Mouse (Mus musculus) neural tube, embryonic 14.5 days (tissue): Measurements from ENCODE around the gene Kcna7. TPM values are rescaled to one million over a fixed set of nuclear protein-coding genes. Genes with fewer than 3 reads are reported as not detected.
"Not testable (repeated sequence)": the region's sequence is repeated elsewhere in the genome, so short reads cannot be mapped to it uniquely, and the experiment has no call there.

Experiments
- ATAC-seq: fragments of 200-750 bp; cut with Nextera tagmentation; 2 replicates; pipeline ENCODE4 v1.8.0; 2017; ENCODE audit warnings: low read depth, mild to moderate bottlenecking, moderate TSS enrichment, moderate library complexity
- H3K27ac ChIP-seq: fragments of 300-500 bp; sonication (generic); 2 replicates; pipeline ENCODE4 v1.5.1; 2014; ENCODE audit warnings: low read depth, mild to moderate bottlenecking, control low read depth, low read length, moderate library complexity, mixed read lengths
- H3K27me3 ChIP-seq: fragments of 300-500 bp; sonication (generic); 2 replicates; pipeline ENCODE4 v1.6.1; 2014; ENCODE audit warnings: low read length; ENCODE audit not compliant: control insufficient read depth, insufficient read depth
- H3K36me3 ChIP-seq: fragments of 300-500 bp; sonication (generic); 2 replicates; pipeline ENCODE4 v1.6.1; 2014; ENCODE audit warnings: low read length, mixed read lengths; ENCODE audit not compliant: control insufficient read depth, insufficient read depth
- H3K4me1 ChIP-seq: fragments of 300-500 bp; sonication (generic); 2 replicates; pipeline ENCODE4 v1.6.1; 2014; ENCODE audit warnings: low read length; ENCODE audit not compliant: control insufficient read depth, insufficient read depth
- H3K4me2 ChIP-seq: fragments of 300-500 bp; sonication (generic); 2 replicates; pipeline ENCODE4 v1.6.1; 2014; ENCODE audit warnings: mild to moderate bottlenecking, low read depth, low read length, control low read depth
- H3K4me3 ChIP-seq: fragments of 300-500 bp; sonication (generic); 2 replicates; pipeline ENCODE4 v1.5.1; 2014; ENCODE audit warnings: low read depth, low read length, control low read depth, mixed read lengths
- H3K9ac ChIP-seq: fragments of 300-500 bp; sonication (generic); replicated peaks from 2 replicates; pipeline ENCODE4 v1.6.1; 2014; ENCODE audit warnings: low read depth, mild to moderate bottlenecking, control low read depth, low read length, mixed read lengths
- H3K9me3 ChIP-seq: fragments of 300-500 bp; sonication (generic); 2 replicates; pipeline ENCODE4 v1.6.1; 2016; ENCODE audit warnings: low read length; ENCODE audit not compliant: control insufficient read depth
- WGBS: fragments of 180-500 bp; shearing (Covaris S2); extraction: QIAGEN DNeasy Blood & Tissue Kit; methylation state at CpG from one replicate; pipeline ENCODE4 v1.1.7; 2014; 5-methylcytosine and 5-hydroxymethylcytosine counted together
- polyA plus RNA-seq: library from polyadenylated mRNA; unstranded; fragments of >200 nt; fragmentation: Nextera tagmentation; extraction: Ambion mirVana; gene quantifications from 2 replicates; pipeline ENCODE4 v1.2.1, GENCODE M21; 2014

Kcna7 gene
- polyA plus RNA-seq, result not detected in 2 replicates

DNA sequence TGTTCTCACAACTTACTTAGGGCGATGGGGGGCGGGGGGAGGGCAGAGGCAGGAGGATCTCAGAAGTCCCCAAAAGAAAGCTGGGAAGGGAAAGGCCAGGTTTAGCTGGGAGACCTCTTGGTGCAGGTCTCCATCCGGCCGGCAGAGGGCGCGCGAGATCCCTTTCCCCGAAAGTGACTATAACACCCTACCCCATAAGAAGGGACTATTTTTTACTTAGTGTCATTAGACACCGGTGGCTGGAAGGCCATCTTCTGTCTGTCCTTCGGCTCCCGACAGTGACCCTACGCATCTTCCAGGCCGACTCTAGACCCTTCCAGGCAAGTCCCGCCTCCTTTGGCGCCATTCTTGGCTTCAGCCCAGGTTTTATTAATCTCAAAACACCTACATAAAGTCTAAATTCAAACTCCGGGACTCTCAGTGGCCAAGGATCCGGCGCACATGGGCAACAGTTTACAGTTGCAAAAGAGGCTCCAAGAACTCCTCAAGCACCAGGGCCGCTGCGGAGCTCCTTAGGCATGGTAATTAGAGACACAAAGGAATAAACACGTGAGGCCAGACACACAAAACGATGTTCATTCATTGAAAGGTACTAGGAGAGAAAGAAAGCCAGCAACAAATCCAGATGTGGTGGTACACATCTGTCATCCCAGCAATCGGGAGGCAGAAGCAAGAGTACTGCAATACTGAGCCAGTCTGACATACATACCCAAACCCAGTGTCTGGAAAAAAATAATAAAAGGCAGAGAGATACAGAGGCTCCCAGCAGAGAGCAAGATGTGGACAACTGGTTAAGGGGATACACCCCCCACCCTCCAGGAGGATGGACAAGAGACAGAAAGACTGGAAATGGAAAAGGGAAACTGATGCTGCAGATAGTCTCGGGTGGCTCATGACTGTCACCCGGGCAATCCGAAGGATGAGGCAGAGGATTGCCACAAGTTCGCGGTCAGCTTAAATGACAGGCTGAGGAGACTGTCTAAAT, at the start of gene Kcna7:
Kcna7 (plus strand) TSS at position 563 of the 985 bp plus-strand sequence.
- Histone ChIP-seq H3K36me3 (no peaks in the 10 kb centered on the region), H3K4me2 (peak within 1 kb of the TSS; percentile 40), H3K4me3 (peak within 1 kb of the TSS; percentile 23), H3K4me1 (no peaks in the 10 kb centered on the region), H3K27me3 (peaks cover 44% of the 10 kb centered on the region), H3K9me3 (no peaks in the 10 kb centered on the region), H3K9ac (0 out of 2 replicates have a peak within 1 kb of the TSS, but pooled peaks have one; percentile 7), H3K27ac (no peak within 1 kb of the TSS)
- WGBS, result 12% methylated on average over 28 of the region's 28 CpGs
- ATAC-seq, result no peak

DNA sequence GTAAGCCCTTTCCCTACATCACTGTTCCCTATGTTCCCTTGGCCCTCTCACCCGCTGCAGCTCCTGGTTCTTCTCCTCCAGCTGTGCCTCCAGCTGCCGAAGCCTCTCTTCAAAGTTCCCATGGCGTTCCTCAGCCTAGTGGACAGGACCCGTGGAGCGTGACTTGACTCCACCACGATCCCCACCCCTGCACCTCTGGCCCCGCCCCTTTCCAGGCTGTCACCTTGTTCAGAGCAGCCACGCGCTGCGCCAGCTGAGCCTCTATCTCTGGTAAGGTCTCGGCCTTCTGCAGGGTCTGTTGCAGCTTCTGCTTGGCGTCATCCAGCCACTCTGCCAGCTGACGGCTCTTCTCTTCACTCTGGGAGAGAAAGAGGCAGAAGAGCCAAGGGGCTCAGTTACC, 49.4 kb upstream of the Kcna7 start:
- peaks cover 35% of the 10 kb centered on the region for H3K36me3 ChIP-seq
- no peak overlapping the region for H3K4me3 ChIP-seq
- H3K27me3 ChIP-seq, result no peaks in the 10 kb centered on the region
- no peak overlapping the region for H3K9ac ChIP-seq
- no peaks in the 10 kb centered on the region for H3K4me1 ChIP-seq
- H3K27ac ChIP-seq, result no peak overlapping the region
- no peak overlapping the region for H3K4me2 ChIP-seq
- 62% methylated on average over 13 of the region's 13 CpGs for WGBS
- no peak for ATAC-seq
- H3K9me3 ChIP-seq, result no peaks in the 10 kb centered on the region

DNA sequence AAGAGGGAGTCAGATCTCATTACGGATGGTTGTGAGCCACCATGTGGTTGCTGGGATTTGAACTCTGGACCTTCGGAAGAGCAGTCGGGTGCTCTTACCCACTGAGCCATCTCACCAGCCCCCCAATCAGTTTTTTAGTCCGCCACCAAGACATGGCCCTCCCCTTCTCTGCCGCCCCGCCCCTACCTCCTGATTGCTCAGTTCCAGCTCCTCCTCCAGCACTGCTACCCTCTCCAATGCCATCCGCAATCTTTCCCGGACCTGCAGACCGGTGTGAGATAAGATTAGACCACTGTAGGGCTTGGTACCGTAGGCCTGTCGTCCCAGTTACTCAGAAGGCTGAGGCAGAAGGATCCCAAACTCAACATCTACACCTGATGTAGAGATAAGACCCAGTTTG, 46.4 kb upstream of the Kcna7 start:
- H3K27me3 ChIP-seq, result not testable (repeated sequence)

DNA sequence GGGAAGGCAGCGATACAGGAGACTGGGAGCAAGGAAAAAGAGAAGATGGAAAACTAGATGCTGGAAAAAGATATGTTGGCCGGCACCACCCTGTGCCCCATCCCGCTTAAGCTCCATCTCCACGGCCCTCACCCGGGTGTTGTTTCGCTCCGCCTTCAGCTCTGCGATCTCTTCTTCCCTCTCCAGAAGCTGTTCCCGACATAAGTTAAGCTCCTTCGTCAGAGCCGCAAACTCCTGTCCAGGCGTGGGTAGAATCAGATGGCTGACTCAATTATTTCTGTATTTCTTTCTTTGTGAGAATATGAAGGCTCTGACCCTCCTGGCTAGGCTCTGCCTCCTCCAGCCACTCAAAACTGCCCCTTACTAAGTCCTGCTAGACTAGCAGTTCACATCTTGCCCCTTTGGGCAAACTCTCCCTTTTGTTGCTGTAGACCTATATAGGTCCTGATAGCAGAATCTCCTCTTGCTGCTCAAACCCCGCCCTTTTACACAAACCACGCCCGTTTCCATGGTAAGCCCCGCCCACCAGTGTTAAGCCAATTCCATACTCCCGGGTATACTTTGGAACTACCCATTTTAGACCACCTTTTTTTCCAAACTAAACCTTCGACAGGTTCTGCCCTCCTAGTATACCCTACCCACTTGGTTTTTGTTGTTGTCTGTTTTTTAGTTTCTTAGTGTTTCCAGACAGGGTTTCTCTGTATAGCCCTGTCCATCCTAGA, 44.9 kb upstream of the Kcna7 start:
- no peak overlapping the region for H3K9ac ChIP-seq
- no peaks in the 10 kb centered on the region for H3K9me3 ChIP-seq
- H3K27ac ChIP-seq, result no peak overlapping the region
- no peaks in the 10 kb centered on the region for H3K27me3 ChIP-seq
- H3K4me1 ChIP-seq, result peaks cover 16% of the 10 kb centered on the region
- WGBS, result 54% methylated on average over 18 of the region's 18 CpGs
- no peak for ATAC-seq
- H3K36me3 ChIP-seq, result peaks cover 19% of the 10 kb centered on the region
- H3K4me3 ChIP-seq, result no peak overlapping the region
- H3K4me2 ChIP-seq, result no peak overlapping the region

More for the DNA sequence above, 46.4 kb upstream of the Kcna7 start:
- H3K9ac ChIP-seq, H3K27ac ChIP-seq, H3K9me3 ChIP-seq, H3K4me3 ChIP-seq, H3K4me2 ChIP-seq, ATAC-seq: not testable (repeated sequence)
- H3K36me3 ChIP-seq, result peaks cover 19% of the 10 kb centered on the region
- peaks cover 10% of the 10 kb centered on the region for H3K4me1 ChIP-seq
- 63% methylated on average over 10 of the region's 11 CpGs for WGBS

DNA sequence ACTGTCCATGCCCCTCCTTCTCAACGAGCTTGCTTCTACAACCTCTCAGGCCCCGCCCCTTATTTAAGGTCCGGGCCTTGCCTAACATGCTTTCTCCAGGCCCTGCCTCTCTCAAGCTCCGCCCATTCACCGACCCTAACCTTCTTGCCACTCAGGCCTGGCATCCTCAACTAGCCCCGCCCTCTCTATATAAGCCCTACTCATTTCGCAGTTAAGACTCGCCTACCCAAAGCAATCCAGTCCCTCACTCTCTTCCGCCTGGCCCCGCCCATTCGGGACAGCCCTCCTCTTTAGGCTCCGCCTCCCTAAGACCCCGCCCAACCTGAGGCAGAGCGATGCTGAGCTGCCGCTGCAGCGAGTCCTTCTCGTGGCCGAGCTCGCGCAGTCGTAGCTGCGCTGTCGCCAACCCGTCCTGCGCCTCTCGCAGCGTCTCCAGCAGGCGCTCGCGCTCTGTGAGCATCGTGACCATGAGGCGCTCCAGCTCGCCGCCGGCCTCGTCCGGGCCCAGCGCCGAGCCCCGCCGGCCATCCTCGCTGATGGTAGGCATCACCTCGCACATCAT, 44.1 kb upstream of the Kcna7 start:
- under 1% methylated on average over 43 of the region's 43 CpGs for WGBS
- peak; percentile 85 for ATAC-seq
- Histone ChIP-seq H3K9ac (peak overlapping the region; percentile 63), H3K9me3 (no peaks in the 10 kb centered on the region), H3K4me3 (peak overlapping the region; percentile 40), H3K27ac (peak overlapping the region; percentile 52; the same call in 1 of the 2 replicates), H3K4me1 (peaks cover 19% of the 10 kb centered on the region), H3K4me2 (peak overlapping the region; percentile 85), H3K27me3 (no peaks in the 10 kb centered on the region), H3K36me3 (peaks cover 17% of the 10 kb centered on the region)

DNA sequence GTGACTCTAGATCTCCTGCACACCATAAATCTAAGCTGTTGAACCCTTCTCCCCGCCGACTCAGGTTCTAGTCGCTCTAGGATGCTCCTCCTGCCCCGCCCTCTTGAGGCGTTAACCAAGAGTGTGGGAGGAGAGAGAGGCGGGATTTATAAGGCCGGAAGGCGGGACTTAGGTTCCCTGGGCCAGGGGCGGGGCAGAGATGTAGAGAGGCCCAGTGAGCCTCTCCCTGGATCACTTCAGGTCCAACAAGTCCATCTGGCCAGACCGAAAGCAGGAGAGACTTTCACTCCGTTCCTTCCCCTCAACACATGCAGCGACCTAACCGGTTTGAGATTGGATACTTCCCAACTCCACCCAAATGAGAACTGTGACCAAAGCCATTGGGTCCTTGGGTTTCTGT, 42.7 kb upstream of the Kcna7 start:
- Histone ChIP-seq H3K9ac (no peak overlapping the region), H3K27ac (no peak overlapping the region), H3K4me1 (peaks cover 20% of the 10 kb centered on the region), H3K36me3 (peaks cover 8% of the 10 kb centered on the region; the same call in 1 of the 2 replicates), H3K4me2 (no peak overlapping the region), H3K27me3 (no peaks in the 10 kb centered on the region), H3K4me3 (peak overlapping the region; percentile 4; the same call in 1 of the 2 replicates), H3K9me3 (no peaks in the 10 kb centered on the region)
- WGBS, result 3% methylated on average over 13 of the region's 13 CpGs
- ATAC-seq, result no peak

DNA sequence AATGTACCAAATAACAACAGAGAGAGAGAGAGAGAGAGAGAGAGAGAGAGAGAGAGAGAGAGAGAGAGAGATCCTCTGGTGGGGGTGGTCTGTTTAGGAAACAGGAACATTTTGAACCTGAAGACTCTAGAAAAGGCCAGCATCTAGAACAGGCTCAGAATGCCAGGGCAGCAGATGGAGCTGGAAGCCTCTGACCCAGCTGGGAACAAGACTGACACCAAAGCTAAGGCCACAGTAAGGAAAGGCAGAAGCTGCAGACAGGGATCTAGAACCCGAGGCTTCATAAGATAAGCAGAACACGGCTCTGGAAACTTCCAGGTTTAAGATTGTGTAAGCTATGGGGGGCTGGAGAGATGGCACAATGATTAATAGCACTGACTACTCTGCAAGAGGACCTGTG, 41.5 kb upstream of the Kcna7 start:
- Histone ChIP-seq H3K4me2 (no peak overlapping the region), H3K4me1 (peaks cover 28% of the 10 kb centered on the region), H3K27me3 (peaks cover under 1% of the 10 kb centered on the region; the same call in 1 of the 2 replicates), H3K27ac (no peak overlapping the region), H3K9me3 (no peaks in the 10 kb centered on the region), H3K9ac (no peak overlapping the region), H3K36me3 (peaks cover 4% of the 10 kb centered on the region; the same call in 1 of the 2 replicates), H3K4me3 (no peak overlapping the region)
- 95% methylated on average over 2 of the region's 2 CpGs for WGBS
- no peak for ATAC-seq

DNA sequence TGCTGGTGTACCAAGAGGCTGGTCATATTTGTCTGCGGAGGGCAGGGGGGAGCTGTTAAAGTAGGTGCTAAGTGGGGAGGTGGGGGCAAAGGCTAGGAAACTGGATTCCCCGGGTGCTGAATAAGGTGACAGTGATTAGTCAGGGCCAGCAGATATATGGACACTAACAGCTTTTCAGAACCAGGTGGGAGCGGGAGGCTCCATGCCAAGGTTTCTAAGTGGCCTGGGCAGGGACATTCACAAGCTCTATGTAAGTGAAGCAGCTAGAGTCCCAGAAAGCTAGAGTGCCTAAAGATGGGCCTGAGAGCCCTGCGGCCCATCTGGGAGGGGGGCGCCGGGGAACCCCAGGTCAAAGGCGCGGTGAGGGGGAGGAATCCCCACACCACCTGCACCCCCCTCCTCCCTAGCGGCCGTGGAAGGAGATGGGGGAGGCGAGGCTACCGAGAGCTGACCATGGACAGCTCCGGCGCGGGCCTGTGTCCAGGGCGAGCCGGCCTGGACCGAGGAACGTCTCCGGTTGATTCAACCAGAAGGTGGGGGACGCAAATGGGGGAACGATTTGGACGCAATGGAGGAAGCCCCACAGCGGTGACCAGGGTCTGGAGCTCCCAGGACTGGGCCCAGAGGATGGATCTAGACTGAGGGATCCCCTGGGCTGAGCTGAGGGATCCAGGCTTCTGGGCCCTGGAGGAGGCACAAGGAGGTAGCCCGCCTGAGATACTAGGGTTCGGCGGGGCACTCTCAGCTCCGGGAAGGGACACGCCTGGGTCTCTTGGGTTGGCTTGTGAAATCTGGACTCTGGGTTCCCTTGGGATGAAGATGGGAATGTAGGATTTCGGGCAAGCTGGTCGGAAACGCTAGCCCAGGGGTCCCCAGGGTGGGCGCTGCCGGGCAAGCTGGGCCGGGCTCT, 39.5 kb upstream of the Kcna7 start:
- Histone ChIP-seq H3K4me1 (peaks cover 37% of the 10 kb centered on the region), H3K4me3 (peak overlapping the region; percentile 81), H3K9me3 (no peaks in the 10 kb centered on the region), H3K27ac (peak overlapping the region; percentile 71), H3K4me2 (peak overlapping the region; percentile 79), H3K9ac (peak overlapping the region; percentile 95), H3K36me3 (no peaks in the 10 kb centered on the region), H3K27me3 (peaks cover 5% of the 10 kb centered on the region)
- peak; percentile 9; the same call in 1 of the 2 replicates for ATAC-seq
- 2% methylated on average over 35 of the region's 35 CpGs for WGBS
